Mouse (Mus musculus): ENCODE data around the gene Mrtfb. TPM values are rescaled to one million over a fixed set of nuclear protein-coding genes. Genes with fewer than 3 reads are reported as not detected.
A peak's percentile ranks its signal among the peaks of the same experiment; 100 is the strongest.

Gene Mrtfb
- polyA plus RNA-seq, 1 experiment from 2014 or later, result 12.9 TPM

- Histone ChIP-seq H3K27ac (ENCODE audit: low read length) (peak overlapping the region; percentile 84), H3K4me1 (ENCODE audit: control insufficient read depth, insufficient read depth, low read length) (peaks cover 19% of the 10 kb centered on the region)
Observed at GRCm38 (mm10) chr16:13366256-13366655, 110.0 kb downstream of the Mrtfb start.

GRCm38 (mm10) chr16:13366802-13367465, 110.7 kb downstream of the Mrtfb start:
- Histone ChIP-seq H3K4me2 (ENCODE audit: low read length) (peak overlapping the region; percentile 38), H3K4me3 (ENCODE audit: low read depth, low read length) (0 out of 2 replicates have a peak overlapping the region, but pooled peaks have one; percentile 3), H3K9me3 (replicated peaks; ENCODE audit: control insufficient read depth, low read length, poor library complexity, severe bottlenecking) (no peaks in the 10 kb centered on the region), H3K27me3 (ENCODE audit: control insufficient read depth, insufficient read depth, low read depth, low read length) (no peaks in the 10 kb centered on the region), H3K27ac (ENCODE audit: low read length) (peak overlapping the region; percentile 84), H3K4me1 (ENCODE audit: control insufficient read depth, insufficient read depth, low read length) (peaks cover 21% of the 10 kb centered on the region), H3K36me3 (ENCODE audit: control insufficient read depth, insufficient read depth, low read length) (no peaks in the 10 kb centered on the region), H3K9ac (ENCODE audit: low read depth, low read length) (peak overlapping the region; percentile 18)
- WGBS, result 9% methylated on average over 4 of the region's 4 CpGs
- ATAC-seq, result peak; percentile 72

More at GRCm38 (mm10) chr16:13366256-13366655, 110.0 kb downstream of the Mrtfb start:
- Histone ChIP-seq H3K4me2 (ENCODE audit: low read length) (no peak overlapping the region), H3K27me3 (ENCODE audit: control insufficient read depth, insufficient read depth, low read depth, low read length) (no peaks in the 10 kb centered on the region), H3K9ac (ENCODE audit: low read depth, low read length) (no peak overlapping the region), H3K36me3 (ENCODE audit: control insufficient read depth, insufficient read depth, low read length) (no peaks in the 10 kb centered on the region), H3K9me3 (replicated peaks; ENCODE audit: control insufficient read depth, low read length, poor library complexity, severe bottlenecking) (no peaks in the 10 kb centered on the region), H3K4me3 (ENCODE audit: low read depth, low read length) (no peak overlapping the region)
- 88% methylated on average over 1 of the region's 1 CpGs for WGBS
- ATAC-seq, result no peak

GRCm38 (mm10) chr16:13367466-13367856, 111.2 kb downstream of the Mrtfb start:
- H3K9ac ChIP-seq (ENCODE audit: low read depth, low read length), result peak overlapping the region; percentile 18; the same call in 1 of the 2 replicates
- no peak overlapping the region for H3K4me3 ChIP-seq (ENCODE audit: low read depth, low read length)
- no peaks in the 10 kb centered on the region for H3K36me3 ChIP-seq (ENCODE audit: control insufficient read depth, insufficient read depth, low read length)
- H3K4me2 ChIP-seq (ENCODE audit: low read length), result peak overlapping the region; percentile 38
- no peaks in the 10 kb centered on the region for H3K27me3 ChIP-seq (ENCODE audit: control insufficient read depth, insufficient read depth, low read depth, low read length)
- H3K27ac ChIP-seq (ENCODE audit: low read length), result peak overlapping the region; percentile 84
- 0 out of 2 replicates have a peak, but pooled peaks have one; percentile 22 for ATAC-seq
- no peaks in the 10 kb centered on the region for H3K9me3 ChIP-seq (replicated peaks; ENCODE audit: control insufficient read depth, low read length, poor library complexity, severe bottlenecking)
- 63% methylated on average over 2 of the region's 2 CpGs for WGBS
- H3K4me1 ChIP-seq (ENCODE audit: control insufficient read depth, insufficient read depth, low read length), result peaks cover 22% of the 10 kb centered on the region

GRCm38 (mm10) chr16:13368645-13369044, 112.4 kb downstream of the Mrtfb start:
- Histone ChIP-seq H3K9me3 (replicated peaks; ENCODE audit: control insufficient read depth, low read length, poor library complexity, severe bottlenecking) (no peaks in the 10 kb centered on the region), H3K27ac (ENCODE audit: low read length) (no peak overlapping the region), H3K4me2 (ENCODE audit: low read length) (no peak overlapping the region), H3K4me1 (ENCODE audit: control insufficient read depth, insufficient read depth, low read length) (peaks cover 22% of the 10 kb centered on the region), H3K36me3 (ENCODE audit: control insufficient read depth, insufficient read depth, low read length) (no peaks in the 10 kb centered on the region), H3K27me3 (ENCODE audit: control insufficient read depth, insufficient read depth, low read depth, low read length) (no peaks in the 10 kb centered on the region), H3K9ac (ENCODE audit: low read depth, low read length) (no peak overlapping the region), H3K4me3 (ENCODE audit: low read depth, low read length) (no peak overlapping the region)
- ATAC-seq, result no peak
- WGBS, result 75% methylated on average over 1 of the region's 1 CpGs

- Histone ChIP-seq H3K4me3 (ENCODE audit: low read depth, low read length) (no peak overlapping the region), H3K4me1 (ENCODE audit: control insufficient read depth, insufficient read depth, low read length) (peaks cover 14% of the 10 kb centered on the region), H3K9ac (ENCODE audit: low read depth, low read length) (no peak overlapping the region), H3K36me3 (ENCODE audit: control insufficient read depth, insufficient read depth, low read length) (no peaks in the 10 kb centered on the region), H3K27me3 (ENCODE audit: control insufficient read depth, insufficient read depth, low read depth, low read length) (no peaks in the 10 kb centered on the region), H3K27ac (ENCODE audit: low read length) (no peak overlapping the region), H3K4me2 (ENCODE audit: low read length) (no peak overlapping the region), H3K9me3 (replicated peaks; ENCODE audit: control insufficient read depth, low read length, poor library complexity, severe bottlenecking) (no peaks in the 10 kb centered on the region)
- ATAC-seq, result peak; percentile 65
- WGBS, result 30% methylated on average over 11 of the region's 11 CpGs
Observed at GRCm38 (mm10) chr16:13371740-13372287, 115.5 kb downstream of the Mrtfb start.

GRCm38 (mm10) chr16:13372899-13373533, 116.7 kb downstream of the Mrtfb start:
- Histone ChIP-seq H3K4me3 (ENCODE audit: low read depth, low read length) (no peak overlapping the region), H3K9me3 (replicated peaks; ENCODE audit: control insufficient read depth, low read length, poor library complexity, severe bottlenecking) (no peaks in the 10 kb centered on the region), H3K27ac (ENCODE audit: low read length) (no peak overlapping the region), H3K36me3 (ENCODE audit: control insufficient read depth, insufficient read depth, low read length) (no peaks in the 10 kb centered on the region), H3K27me3 (ENCODE audit: control insufficient read depth, insufficient read depth, low read depth, low read length) (no peaks in the 10 kb centered on the region), H3K4me1 (ENCODE audit: control insufficient read depth, insufficient read depth, low read length) (peaks cover 3% of the 10 kb centered on the region), H3K9ac (ENCODE audit: low read depth, low read length) (no peak overlapping the region), H3K4me2 (ENCODE audit: low read length) (no peak overlapping the region)
- 98% methylated on average over 8 of the region's 8 CpGs for WGBS
- no peak for ATAC-seq

- no peaks in the 10 kb centered on the region for H3K27me3 ChIP-seq (ENCODE audit: control insufficient read depth, insufficient read depth, low read depth, low read length)
- 88% methylated on average over 7 of the region's 7 CpGs for WGBS
- no peak overlapping the region for H3K9ac ChIP-seq (ENCODE audit: low read depth, low read length)
- H3K4me3 ChIP-seq (ENCODE audit: low read depth, low read length), result no peak overlapping the region
- H3K36me3 ChIP-seq (ENCODE audit: control insufficient read depth, insufficient read depth, low read length), result no peaks in the 10 kb centered on the region
- H3K27ac ChIP-seq (ENCODE audit: low read length), result no peak overlapping the region
- no peak overlapping the region for H3K4me2 ChIP-seq (ENCODE audit: low read length)
- no peak for ATAC-seq
- no peaks in the 10 kb centered on the region for H3K9me3 ChIP-seq (replicated peaks; ENCODE audit: control insufficient read depth, low read length, poor library complexity, severe bottlenecking)
- H3K4me1 ChIP-seq (ENCODE audit: control insufficient read depth, insufficient read depth, low read length), result peaks cover 1% of the 10 kb centered on the region
Observed at GRCm38 (mm10) chr16:13376947-13377486, 120.7 kb downstream of the Mrtfb start.

GRCm38 (mm10) chr16:13378157-13378556, 121.9 kb downstream of the Mrtfb start:
- Histone ChIP-seq H3K27ac (ENCODE audit: low read length) (no peak overlapping the region), H3K4me1 (ENCODE audit: control insufficient read depth, insufficient read depth, low read length) (no peaks in the 10 kb centered on the region), H3K4me2 (ENCODE audit: low read length) (no peak overlapping the region), H3K9me3 (replicated peaks; ENCODE audit: control insufficient read depth, low read length, poor library complexity, severe bottlenecking) (no peaks in the 10 kb centered on the region), H3K27me3 (ENCODE audit: control insufficient read depth, insufficient read depth, low read depth, low read length) (no peaks in the 10 kb centered on the region), H3K36me3 (ENCODE audit: control insufficient read depth, insufficient read depth, low read length) (no peaks in the 10 kb centered on the region), H3K4me3 (ENCODE audit: low read depth, low read length) (no peak overlapping the region), H3K9ac (ENCODE audit: low read depth, low read length) (no peak overlapping the region)
- ATAC-seq, result no peak
- WGBS, result 87% methylated on average over 5 of the region's 5 CpGs

- H3K36me3 ChIP-seq (ENCODE audit: control insufficient read depth, insufficient read depth, low read length), result peaks cover 3% of the 10 kb centered on the region; the same call in 1 of the 2 replicates
- H3K27me3 ChIP-seq (ENCODE audit: control insufficient read depth, insufficient read depth, low read depth, low read length), result no peaks in the 10 kb centered on the region
- no peaks in the 10 kb centered on the region for H3K4me1 ChIP-seq (ENCODE audit: control insufficient read depth, insufficient read depth, low read length)
- no peak overlapping the region for H3K9ac ChIP-seq (ENCODE audit: low read depth, low read length)
- no peak overlapping the region for H3K4me3 ChIP-seq (ENCODE audit: low read depth, low read length)
- WGBS, result 90% methylated on average over 2 of the region's 2 CpGs
- no peak overlapping the region for H3K27ac ChIP-seq (ENCODE audit: low read length)
- H3K9me3 ChIP-seq (replicated peaks; ENCODE audit: control insufficient read depth, low read length, poor library complexity, severe bottlenecking), result no peaks in the 10 kb centered on the region
- no peak overlapping the region for H3K4me2 ChIP-seq (ENCODE audit: low read length)
- ATAC-seq, result no peak
Observed at GRCm38 (mm10) chr16:13379865-13380264, 123.6 kb downstream of the Mrtfb start.
